Mouse (Mus musculus) kidney, adult 8-10 months (tissue): ENCODE results near the gene Pdxk.
A peak's percentile ranks its signal among the peaks of the same experiment; 100 is the strongest.

ENCODE experiments used
- DNase-seq, 2 experiments: peaks; one replicate each; pipeline ENCODE4 v3.0.0; 2022

The Pdxk gene

DNA sequence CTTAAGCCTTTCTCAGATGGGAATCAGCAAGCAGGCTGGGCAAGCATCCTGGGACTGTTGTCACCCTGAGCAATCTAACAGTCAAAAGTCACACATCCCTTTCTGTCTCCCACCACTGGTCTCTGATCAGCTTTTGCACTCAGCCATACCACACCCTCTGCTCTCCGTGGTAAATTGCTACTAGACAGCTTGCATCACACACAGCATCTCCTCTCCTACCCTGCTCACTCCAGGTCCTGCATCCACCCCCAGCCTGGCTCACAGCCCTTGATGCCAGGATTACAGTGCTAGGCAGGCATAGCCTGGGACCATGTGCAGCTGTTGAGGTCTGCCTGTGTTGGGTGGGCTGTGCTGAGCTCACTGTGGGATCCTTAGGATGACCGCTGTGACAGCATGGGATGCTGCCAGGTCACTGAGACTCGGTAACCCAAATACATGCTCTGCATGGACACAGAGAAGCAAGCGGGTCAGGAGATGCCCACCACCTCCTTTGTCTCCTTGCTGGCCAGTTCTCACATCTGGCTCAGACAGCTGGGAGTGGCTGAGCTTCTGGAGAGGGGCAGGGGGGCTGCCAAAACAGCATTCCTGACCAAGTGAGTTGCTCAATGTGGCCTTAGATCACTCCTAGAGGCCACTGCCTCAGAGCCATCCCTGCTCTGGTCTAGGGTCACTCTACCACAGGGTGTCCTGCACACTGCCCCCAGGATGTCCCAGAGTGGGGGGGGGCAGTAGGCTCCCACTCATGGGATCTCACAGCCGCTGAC is 6.2 kb downstream of the Pdxk start:
- DNase-seq = no peak

DNA sequence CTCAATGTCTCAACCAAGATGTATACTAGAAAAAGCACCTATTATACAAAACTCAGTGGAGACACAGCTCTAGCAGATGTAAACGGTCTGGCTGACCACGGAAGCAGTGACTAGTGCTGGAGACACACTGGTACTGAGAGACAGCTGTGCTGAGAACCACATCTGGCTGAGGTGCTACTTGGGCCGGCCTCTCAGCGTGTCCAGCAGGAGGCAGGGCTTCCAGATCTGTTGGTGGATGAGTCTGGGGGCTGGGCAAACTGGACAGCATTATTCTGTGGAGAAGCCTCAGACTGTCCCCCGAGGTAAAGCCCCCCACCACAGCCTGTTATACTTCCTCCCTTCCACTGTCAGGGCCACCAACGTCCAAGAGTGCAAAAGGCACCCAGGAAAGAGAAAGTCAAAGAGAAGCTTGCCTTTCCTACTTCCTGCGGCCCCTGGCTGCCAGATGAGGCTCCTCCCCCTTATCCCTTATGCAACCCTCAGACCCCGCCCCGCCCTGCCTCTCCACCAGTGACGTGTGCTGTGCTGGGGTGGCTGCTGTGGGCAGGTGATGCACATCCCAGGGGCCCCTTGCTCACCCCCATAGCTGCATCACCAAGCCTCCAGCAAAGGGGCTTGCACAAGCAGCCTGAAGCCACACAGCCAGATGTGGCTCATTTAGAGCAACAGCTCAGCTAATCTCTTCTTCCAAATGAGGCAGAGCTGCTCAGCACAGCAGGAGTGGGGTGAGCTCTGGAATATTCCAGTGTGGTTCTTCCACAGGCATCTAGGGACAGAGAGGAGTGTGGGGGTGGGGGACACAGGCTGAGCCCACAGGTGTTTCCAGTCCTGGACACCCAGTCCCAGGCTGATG is 7.1 kb downstream of the Pdxk start:
- DNase-seq = peak; percentile 56 to 58

DNA sequence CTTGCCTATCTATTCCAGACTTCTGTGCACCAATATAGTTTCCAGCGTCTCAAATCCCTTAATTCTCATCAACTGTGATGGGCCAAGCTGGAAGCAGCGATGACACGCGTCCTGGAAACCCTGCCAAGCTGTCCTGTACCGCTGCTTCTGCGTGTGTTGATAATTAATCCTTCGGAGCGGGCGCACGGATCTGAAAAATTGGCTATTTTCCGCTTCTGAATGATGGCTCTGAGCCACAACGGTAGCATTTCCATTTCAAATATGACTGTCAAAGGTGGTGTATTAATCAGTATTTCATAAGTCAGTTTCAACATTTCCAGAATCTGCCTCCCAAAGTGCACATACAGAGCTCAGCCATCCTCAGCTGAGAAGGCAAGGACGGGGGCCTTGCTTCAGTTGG is 8.1 kb downstream of the Pdxk start:
- DNase-seq = no peak

DNA sequence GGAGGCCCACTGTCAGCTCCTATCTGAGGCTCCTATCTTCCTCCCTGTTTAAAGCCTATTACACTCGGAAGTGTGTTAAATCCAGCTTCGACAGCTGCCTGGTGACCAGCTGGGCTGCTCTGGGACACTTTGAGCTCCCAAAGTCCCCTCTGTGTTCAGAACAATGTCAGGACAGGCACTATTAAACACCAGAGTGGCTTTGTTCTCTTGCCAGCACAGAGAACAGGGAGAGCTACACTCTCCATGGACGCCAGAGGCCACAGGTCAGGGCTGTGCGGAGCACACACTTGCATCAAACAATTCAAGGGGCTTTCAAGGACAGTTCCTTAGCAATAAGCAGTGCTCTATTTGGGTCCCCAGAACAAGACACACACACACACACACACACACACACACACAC is 12.1 kb downstream of the Pdxk start:
- no peak for DNase-seq

DNA sequence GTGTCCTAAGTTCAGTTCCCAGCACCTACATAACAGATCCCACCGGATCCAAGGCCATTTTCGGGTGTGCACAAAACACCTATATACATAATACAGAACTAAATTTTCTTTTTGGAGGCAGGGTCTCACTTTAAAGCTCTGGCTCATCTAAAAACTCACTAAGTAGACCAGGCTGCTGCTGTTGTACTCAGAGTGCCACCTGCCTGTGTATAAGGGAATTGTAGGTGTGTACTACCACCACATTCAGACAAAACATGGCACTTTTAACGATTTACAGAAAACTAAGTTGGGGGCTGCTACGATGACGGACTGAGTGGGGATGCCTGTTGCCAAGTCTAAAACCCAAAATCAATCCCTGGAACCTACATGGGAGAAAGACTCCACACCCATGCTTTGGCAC is 14.0 kb downstream of the Pdxk start:
- no peak for DNase-seq

DNA sequence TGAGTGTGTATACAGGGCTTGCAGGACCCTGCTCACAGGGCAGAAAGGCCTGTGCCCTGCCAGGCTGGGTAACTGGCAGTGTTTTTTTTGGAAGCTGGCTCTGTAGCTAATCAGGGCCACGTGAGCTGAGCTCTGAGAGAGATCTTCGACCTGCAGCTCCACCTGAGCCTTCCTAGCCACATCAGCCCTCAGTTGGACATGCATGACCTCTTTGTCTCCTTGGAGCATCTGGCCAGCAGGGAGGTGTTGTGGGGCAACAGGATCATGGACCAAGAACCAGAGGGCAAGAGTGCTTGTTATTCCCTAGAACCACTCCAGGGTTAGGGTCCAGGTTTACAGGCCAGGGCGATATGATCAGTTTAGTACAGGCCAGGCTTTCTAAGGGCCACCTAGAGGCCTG is 17.4 kb downstream of the Pdxk start:
- peak in 1 of 2 experiments; percentile 70 for DNase-seq

DNA sequence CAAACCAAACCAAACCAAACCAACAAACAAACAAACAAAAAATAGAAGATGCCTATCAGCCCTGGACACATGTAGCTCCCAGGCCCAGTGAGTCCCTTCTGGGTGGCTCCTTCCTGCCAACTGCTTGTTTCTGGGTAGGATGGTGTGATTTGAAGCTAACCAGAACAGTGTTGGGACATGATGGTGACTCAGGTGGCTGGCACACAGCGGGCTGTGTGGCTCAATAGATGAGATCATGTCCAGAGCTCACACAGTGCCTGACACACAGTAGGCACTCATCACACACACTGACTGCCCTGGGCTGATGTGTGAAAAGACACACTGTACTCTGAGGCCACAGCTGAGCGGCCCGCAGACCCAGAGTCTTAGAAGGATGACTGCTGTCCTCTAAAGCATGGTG is 18.6 kb downstream of the Pdxk start:
- DNase-seq = no peak

DNA sequence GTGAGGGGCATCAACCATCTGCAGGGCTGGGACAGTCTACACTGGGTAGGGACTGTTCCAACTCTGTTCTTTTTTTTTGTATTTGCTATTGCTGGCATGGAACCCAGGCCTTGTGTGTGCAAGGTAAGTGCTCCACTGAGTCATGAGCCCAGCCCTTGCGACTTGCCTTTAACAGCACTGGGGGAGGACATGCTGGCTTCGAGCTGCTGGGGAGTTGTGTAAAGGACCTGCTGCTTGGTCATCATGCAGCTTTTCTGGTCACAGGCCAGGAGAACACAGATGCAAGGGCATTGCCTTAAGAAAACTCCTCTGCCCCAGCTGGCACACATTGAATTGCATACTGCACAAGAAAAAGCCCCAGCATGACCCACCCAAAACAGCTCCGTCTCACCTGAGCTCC is 22.5 kb downstream of the Pdxk start:
- DNase-seq = no peak

DNA sequence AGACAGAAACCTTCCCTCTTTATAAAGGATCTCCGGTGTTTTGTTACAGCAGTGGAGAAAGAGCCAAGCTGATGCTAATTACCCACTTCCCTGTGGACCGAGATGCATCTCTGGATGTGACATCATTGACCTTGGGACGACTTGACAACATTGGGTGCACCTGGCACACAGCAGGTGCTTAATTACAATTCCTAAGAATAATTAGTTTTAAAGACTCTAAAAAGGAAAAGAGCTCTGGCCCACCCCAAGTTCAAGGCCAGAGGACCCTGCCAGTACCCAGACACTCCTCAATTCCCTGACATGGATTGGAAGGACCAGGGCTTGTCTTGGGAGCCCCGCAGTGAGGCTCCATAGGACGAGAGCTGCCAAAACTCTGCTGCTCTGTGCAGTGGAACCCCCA is 23.2 kb downstream of the Pdxk start:
- no peak for DNase-seq

DNA sequence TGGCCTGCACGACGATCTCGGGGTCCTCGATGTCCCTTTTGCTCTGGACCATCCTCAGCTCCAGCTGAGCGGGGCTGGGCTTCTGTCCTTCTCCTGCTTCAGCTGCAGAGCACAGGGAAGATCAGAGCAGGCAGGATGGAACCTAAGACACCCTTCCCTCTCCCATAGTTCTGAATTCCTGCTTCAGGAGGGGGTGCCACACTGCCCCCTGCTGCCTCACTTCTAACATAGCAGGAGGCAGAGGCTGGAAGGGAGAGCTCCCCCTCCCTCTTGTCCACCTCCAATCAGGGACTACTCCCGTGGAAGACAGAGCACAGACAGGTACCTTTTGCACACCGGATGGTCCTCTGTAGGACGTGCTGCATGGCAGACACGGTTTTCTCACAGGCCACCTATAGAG is 24.0 kb downstream of the Pdxk start:
- DNase-seq = no peak

DNA sequence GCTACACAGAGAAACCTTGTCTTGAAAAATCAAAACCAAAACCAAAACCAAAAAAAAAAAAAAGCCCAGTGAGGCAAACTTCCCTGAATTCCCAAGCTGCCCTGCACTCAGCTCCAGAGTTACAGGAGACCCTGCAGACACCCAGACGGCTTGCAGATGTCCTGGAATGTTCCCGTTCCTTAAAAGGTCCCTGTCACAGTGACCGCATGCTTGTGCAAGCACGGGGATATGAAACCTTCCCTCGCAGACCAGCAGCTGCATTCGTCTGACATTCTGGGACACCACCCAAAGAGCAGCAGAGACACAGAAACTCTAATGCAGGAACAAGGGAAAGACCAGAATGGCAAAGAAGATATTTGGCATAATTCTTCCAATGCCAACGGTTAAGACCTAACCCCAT is 24.8 kb downstream of the Pdxk start:
- DNase-seq = no peak

DNA sequence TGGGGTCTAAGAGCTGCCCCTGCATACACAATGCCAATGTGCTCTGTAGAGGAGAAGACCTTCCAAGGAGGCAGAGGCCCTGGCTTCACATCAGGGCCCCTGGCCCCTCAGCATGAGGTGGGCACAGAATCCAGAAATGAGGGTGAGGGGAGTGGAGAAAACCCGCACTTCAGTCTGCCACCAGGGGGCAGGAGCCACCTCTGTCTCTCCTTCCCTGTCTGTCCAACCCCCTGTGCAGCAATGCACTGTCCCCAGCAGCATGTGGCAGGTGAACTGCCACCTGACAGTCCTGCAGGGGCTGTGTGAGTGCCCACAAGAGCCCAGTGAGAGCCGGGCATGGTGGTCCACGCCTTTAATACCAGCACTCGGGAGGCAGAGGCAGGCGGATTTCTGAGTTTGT is 25.2 kb downstream of the Pdxk start:
- no peak for DNase-seq

DNA sequence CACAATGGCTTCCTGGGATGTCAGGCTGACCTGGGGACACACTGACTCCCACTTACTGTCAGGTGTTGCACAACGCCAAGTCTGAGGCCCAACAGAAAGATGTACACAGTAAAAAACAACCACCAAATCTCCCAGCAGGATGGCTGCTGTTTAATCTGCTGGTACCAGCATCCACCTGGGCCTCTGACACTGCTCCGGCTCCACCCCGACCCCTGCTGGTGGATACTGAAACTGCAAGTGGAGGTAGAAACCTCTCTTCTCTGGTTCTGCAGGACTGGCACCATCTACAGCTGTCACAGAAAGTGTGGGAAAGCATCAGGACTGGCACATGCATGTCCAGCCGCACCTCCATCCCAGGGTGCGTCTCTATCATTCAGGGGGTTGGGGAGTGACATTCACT is 26.7 kb downstream of the Pdxk start:
- peak; percentile 39 to 77 for DNase-seq

DNA sequence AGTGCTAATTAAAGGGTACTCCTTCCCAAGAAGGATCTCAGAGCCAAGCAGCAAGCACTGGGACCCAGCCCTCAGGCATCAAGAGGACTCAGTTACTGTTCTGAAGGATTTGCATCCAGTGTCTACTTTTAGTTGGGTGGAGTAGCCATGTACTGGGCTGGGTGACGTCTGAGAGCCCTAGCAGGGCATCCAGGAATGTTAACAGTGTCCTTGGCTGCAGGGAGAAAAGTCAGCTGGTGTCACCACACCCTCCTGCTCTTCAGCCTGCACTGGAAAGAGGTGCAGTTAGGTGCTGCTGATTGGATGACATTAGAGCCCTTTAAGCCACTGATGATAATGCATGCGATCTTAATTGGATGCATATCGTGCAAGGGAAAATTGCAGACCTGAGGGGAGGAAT is 31.9 kb downstream of the Pdxk start:
- no peak for DNase-seq

DNA sequence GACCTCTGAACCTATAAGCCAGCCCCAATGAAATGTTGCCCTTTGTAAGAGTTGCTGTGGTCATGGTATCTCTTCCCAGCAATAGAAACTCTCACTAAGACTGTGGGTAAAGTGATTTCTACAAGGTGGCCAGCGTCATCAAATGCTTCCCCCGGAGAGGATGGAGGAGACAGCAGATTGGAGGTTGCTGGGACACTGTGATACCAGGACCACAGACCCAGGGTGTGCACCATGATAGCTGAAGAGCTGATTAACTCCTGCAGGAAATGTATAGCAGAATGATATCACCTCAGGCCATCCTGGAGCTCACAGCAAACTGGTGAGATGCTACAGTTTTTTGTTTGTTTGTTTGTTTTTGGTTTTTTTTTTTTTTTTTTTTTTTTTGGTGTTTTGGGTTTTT is 35.0 kb downstream of the Pdxk start:
- DNase-seq = no peak

DNA sequence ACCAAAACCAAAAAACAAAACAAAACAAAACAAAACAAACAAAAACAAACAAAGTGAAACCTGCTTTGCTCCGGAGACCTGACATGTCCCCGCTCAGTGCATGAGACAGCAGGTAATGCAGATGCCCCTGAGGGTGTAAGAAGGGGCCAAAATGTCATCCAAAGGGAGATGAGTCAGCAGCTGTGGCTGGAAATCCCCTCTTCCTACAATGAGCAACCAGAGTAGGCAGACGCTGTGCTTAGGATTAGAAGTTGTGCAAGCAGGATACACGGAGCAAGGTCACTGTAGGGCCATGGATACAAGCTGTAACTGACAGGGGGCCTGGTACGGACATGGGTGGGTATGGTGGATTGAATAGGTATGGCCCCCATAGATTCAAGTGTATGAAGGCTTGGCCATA is 35.6 kb downstream of the Pdxk start:
- no peak for DNase-seq

DNA sequence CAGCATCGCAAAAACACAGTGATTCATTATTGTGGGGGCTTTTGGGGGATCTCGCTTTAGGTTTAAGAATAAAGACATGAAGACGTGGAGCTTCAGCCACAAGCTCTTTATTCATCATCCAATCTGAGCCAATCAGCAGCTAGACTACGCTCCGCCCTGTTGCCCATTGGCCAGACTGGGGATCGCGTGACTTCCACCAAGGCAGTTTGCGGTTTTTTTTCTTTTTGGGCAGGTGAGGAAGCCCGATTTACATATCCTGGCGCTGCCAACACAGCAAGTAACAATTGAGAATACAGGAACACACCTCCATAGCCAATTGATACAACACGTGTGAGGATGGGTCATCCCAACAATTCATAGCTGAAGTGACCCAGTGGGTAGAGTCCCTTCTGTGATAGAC is 36.7 kb downstream of the Pdxk start:
- no peak for DNase-seq

DNA sequence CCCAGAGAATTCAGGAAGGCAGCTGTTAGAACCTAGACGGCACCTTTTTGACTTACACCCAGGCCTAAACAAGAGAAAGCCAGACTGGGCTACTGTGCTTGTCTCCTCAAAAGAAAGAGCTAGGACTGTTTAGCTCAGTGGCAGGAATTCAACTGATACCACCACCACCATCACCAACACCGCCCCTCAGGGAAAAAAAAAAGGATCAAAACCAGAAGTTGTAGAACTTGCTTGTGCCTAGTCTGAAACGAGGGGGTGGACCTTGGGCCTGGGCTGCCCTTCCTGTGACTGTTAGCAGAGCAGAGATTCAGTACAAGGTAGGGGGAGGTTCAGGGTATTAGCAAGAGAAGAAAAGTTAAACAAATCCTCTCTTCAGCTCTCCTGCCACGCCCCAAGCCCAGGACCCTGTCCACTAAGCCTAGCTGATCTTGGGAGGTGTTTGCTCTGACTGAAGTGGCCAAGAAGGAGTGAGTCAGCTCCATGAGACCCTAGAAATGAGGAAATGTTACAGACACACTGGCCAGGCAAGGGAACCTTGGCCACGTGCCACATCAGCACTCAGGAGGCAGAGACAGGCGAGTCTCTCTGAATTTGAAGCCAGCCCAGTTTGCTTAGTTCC is 38.5 kb downstream of the Pdxk start:
- DNase-seq = peak in 1 of 2 experiments; percentile 17

DNA sequence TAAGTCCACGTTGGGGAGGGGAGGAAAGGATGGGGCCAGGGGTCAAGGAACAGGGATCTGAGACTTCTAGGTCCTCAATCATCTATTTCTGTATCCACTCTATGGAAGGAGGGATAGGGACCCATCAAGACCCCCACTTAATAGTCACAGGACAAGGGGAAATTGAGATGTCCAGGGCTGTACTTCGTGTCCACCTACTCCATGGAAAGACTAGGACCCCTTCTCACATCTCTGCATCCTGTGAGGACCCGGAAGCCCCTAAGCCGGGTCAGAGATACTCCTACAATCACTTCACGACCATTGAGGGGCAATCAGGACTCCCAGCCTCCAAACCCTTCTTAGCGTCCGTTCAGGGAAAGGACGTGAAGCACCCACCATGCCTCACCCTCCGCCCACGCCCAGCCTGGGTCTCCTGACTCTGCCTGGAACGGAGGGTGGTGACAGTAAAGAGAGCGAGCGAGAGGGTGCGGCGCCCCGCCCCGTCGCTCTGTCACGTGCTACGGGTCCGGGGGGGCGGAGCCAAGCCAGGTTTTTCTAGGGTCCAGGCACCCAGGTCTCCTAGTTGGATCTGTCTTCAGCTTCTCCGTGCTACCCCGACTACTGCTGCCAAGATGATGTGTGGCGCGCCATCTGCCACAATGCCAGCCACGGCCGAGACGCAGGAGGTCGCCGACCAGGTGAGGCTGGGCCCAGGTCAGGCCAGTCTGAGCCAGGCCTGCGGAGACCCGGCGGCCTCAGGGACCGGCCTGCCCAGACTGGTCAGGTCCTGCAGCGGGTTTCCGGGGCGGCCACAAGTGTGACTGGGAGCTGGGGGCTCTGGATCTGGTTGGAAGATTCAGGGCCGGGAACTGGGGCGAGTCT is 39.4 kb downstream of the Pdxk start, which contains the start of gene Cstb:
Gene Cstb (plus strand): TSS at position 489 of the 861 bp plus-strand sequence.
- peak; percentile 78 to 84 for DNase-seq

DNA sequence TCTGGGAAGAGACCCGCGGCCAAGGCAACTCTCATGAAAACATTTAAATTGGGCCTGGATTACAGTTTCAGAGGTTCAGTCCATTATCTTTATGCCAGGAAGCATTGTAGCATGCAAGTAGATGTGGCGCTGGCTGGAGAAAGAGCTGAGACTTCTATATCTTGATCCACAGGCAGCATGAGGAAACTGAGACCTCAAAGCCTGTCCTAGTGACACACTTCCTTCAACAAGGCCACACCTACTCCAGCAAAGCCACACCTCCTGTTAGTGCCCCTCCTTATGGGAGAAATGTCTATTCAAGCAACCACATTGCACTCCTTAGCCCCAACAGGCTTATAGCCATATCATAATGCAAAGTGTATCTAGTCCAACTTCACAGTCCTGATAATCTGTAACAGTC is 42.2 kb downstream of the Pdxk start:
- no peak for DNase-seq

DNA sequence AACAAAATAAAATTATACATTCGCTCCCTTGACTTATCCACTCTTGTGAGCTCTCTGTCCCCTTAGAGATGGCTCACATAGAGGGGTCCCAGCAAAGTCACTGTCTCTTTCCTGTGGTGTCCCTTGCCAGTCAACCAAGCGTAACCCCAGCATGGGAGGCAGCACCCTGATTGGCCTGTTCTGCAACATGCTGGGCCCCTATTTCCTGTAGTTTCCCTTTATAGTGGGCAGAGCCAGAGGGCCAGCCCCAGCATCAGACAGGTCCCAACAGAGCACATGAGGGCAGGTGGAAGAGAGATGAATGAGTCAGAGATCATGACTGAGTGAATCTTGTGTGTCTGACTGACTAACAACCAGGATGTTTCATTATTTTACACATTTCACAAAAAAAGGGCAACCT is 43.8 kb downstream of the Pdxk start:
- no peak for DNase-seq

DNA sequence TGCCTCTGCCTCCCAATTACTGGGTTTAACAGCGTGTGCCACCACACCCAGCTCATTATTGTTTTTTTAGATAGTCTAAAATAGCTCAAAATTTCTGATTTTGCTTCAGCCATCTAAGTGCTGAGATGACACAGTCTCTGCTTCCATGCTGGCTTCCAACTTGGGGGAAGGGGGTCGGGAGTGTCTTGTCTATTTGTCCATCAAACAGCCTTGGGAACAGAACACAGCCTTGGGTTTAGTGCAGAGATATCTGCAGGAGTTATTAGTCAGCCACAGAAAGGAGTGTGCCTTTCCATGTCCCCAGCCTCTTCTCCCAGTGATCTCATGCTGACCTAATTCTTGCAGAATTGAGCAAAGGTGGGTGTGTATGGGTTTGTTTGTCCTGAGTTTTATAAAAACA is 46.0 kb downstream of the Pdxk start:
- no peak for DNase-seq

DNA sequence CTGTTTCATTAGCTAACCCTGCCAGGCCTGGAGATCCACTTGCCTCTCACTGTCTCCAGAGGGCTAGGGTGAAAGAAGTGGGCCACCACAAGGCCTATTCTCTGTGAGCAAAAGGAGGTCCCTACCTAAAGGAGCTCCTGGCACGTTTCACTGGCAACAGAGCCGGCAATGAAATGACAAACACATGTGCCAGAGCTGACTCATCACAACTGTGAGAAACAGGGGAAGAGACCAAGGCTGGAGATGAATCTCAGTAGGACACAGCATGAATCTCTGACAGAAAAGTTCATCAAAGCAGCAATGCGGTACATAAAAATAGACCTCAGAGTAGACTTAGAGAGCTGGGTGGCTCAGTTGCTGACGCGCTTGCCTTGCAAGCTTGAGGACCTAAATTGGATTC is 46.9 kb downstream of the Pdxk start:
- DNase-seq = no peak
